Mouse (Mus musculus): Measurements from ENCODE around the gene Vmn1r163.
"Not testable (repeated sequence)": the region's sequence is repeated elsewhere in the genome, so short reads cannot be mapped to it uniquely, and the experiment has no call there.

The Vmn1r163 gene

DNA sequence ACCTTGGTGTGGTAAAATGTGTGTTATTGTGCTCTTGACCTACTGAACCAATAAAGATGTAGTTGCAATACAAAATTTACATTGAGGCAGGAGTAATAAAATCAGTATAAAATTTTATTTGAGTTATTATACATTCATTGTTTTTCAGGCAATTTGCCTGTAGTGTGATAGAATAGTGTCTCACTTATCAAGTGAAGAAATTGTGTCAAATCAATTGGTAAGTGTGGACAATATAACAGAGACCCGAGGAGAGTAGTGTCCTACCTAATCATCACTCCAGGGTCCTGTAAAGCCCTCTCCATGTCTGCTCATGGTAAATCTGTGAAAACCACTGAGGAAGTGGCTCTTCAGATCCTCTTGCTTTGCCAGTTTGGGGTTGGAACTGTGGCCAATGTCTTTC lies at the start of gene Vmn1r163:
TSS of gene Vmn1r163 (plus strand) at position 301 of the 400 bp plus-strand sequence.
- not testable (repeated sequence) for ATAC-seq (ENCODE audit: insufficient number of reproducible peaks, low FRiP score, low TSS enrichment)

- ATAC-seq (ENCODE audit: insufficient number of reproducible peaks, low FRiP score, low TSS enrichment) = not testable (repeated sequence)
Measured at GRCm38 (mm10) chr7:23019823-23020222, 35.5 kb upstream of the Vmn1r163 start, which contains the start of gene Gm4216. Gene Gm4216, minus strand, starts transcription at chr7:23019923.

DNA sequence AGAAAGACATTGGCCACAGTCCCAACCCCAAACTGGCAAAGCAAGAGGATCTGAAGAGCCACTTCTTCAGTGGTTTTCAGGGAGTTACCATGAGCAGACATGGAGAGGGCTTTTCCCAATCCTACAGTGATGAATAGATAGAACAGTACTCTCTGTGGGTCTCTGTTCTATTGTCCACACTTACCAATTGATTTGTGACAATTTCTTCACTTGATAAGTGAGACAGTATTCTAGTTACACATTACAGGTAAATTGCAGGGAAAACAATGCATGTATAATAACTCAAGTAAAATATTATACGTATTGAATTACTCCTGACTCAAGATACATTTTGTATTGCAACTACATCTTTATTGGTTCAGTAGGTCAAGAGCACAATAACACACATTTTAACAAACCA lies 12.0 kb downstream of the Vmn1r163 start, which contains the start of gene Gm8720:
TSS of gene Gm8720 (minus strand) at position 101 of the 400 bp plus-strand sequence.
- not testable (repeated sequence) for ATAC-seq (ENCODE audit: insufficient number of reproducible peaks, low FRiP score, low TSS enrichment)
